Mouse (Mus musculus) kidney, embryonic 14.5 days (tissue): ENCODE measurements at regions not wholly inside any gene's neighbourhood (a gene's known extent, or its start where the extent isn't known, plus 50 kb on each side); places are given as distances from the start of the nearest gene placed in this dataset.

Experiments used
- ATAC-seq: fragments of 200-750 bp; cut with Nextera tagmentation; 2 replicates; pipeline ENCODE4 v1.8.0; 2017; ENCODE audit warnings: moderate number of reproducible peaks, mild to moderate bottlenecking, moderate TSS enrichment, moderate library complexity; ENCODE audit not compliant: low FRiP score, low TSS enrichment
- H3K27ac ChIP-seq: fragments of 300-500 bp; sonication (generic); 2 replicates; pipeline ENCODE4 v1.5.1; 2014; ENCODE audit warnings: low read depth, mild to moderate bottlenecking, low read length, moderate library complexity, mixed read lengths
- H3K27me3 ChIP-seq: fragments of 300-500 bp; sonication (generic); 2 replicates; pipeline ENCODE4 v1.6.1; 2014; ENCODE audit warnings: mild to moderate bottlenecking, low read length; ENCODE audit not compliant: control insufficient read depth, insufficient read depth
- H3K36me3 ChIP-seq: fragments of 300-500 bp; sonication (generic); 2 replicates; pipeline ENCODE4 v1.6.1; 2014; ENCODE audit warnings: low read length, mixed read lengths; ENCODE audit not compliant: control insufficient read depth, insufficient read depth
- H3K4me1 ChIP-seq: fragments of 300-500 bp; sonication (generic); 2 replicates; pipeline ENCODE4 v1.6.1; 2014; ENCODE audit warnings: low read length, mixed read lengths; ENCODE audit not compliant: control insufficient read depth, insufficient read depth
- H3K4me2 ChIP-seq: fragments of 300-500 bp; sonication (generic); replicated peaks from 2 replicates; pipeline ENCODE4 v1.6.1; 2014; ENCODE audit warnings: low read depth, mild to moderate bottlenecking, low read length
- H3K4me3 ChIP-seq: fragments of 300-500 bp; sonication (generic); 2 replicates; pipeline ENCODE4 v1.5.1; 2014; ENCODE audit warnings: mild to moderate bottlenecking, low read length
- H3K9ac ChIP-seq: fragments of 300-500 bp; sonication (generic); 2 replicates; pipeline ENCODE4 v1.6.1; 2014; ENCODE audit warnings: low read depth, mild to moderate bottlenecking, low read length, moderate library complexity
- H3K9me3 ChIP-seq: fragments of 300-500 bp; sonication (generic); 2 replicates; pipeline ENCODE4 v1.6.1; 2016; ENCODE audit warnings: low read length; ENCODE audit not compliant: control insufficient read depth
- WGBS: fragments of 180-500 bp; shearing (Covaris S2); extraction: QIAGEN DNeasy Blood & Tissue Kit; methylation state at CpG from one replicate; pipeline ENCODE4 v1.1.7; 2014; 5-methylcytosine and 5-hydroxymethylcytosine counted together

DNA sequence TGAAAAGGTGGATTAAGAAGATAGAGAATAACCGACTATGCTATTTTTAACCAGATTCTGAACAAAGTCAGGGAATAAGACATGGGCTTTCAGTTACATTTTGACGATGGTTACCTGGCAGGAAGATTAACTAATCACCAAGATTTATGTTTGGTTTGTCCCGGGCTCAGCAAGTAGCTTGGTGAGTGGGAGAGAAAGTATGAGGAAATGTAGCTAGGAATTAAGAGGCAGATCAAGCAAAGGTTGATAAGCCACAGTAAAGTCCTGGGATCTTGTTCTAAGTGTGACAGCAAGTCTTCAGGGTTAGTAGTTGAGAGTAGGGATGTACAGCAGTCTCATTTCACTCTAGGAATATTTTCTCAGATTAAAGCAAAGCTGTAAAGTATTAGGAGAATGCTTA lies 149.3 kb upstream of the Nr2f1 start:
- no peaks in the 10 kb centered on the region for H3K36me3 ChIP-seq
- no peaks in the 10 kb centered on the region for H3K9me3 ChIP-seq
- H3K4me1 ChIP-seq = no peaks in the 10 kb centered on the region
- no peak for ATAC-seq
- no peak overlapping the region for H3K27ac ChIP-seq
- no peak overlapping the region for H3K4me2 ChIP-seq
- H3K27me3 ChIP-seq = no peaks in the 10 kb centered on the region
- 30% methylated on average over 3 of the region's 3 CpGs for WGBS
- H3K9ac ChIP-seq = no peak overlapping the region
- H3K4me3 ChIP-seq = no peak overlapping the region

DNA sequence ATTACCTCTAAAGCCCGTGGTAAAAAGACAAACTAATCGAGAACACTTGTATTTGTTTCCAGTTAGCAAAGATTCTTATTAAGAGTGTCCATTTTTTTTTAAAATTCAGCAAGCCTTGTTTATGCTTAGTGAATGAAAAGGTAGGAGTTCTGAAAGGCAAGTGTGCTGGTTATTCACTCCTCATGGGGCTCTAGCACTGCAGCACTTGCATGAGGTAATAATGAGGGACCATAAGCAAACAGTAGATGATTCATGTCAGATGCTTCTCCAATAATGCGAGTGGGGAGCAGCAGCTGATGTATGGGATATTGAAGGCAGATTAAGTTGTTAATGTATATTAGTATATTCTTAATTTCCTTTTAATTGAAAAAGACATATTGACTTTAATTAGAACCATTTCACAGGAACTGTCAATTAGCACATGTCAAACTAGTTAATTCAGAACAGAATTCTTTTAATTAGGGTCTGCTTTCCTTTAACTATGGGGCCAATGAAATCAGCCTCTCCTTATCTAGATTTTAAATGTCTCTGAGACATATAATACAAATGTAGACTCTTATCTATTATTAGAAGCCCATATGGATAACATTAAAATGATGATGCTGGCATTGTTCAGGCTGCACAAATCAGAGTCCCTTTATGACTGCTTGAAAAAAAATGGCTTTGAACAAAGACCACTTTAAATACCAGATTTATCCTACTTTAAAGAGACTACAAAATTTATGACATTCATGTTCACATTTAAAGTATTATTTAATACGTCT lies 125.1 kb upstream of the Nr2f1 start:
- ATAC-seq = no peak
- Histone ChIP-seq H3K36me3 (no peaks in the 10 kb centered on the region), H3K27me3 (no peaks in the 10 kb centered on the region), H3K4me3 (no peak overlapping the region), H3K9ac (no peak overlapping the region), H3K27ac (no peak overlapping the region), H3K4me1 (no peaks in the 10 kb centered on the region), H3K4me2 (no peak overlapping the region), H3K9me3 (no peaks in the 10 kb centered on the region)
- WGBS = 83% methylated on average over 4 of the region's 4 CpGs

DNA sequence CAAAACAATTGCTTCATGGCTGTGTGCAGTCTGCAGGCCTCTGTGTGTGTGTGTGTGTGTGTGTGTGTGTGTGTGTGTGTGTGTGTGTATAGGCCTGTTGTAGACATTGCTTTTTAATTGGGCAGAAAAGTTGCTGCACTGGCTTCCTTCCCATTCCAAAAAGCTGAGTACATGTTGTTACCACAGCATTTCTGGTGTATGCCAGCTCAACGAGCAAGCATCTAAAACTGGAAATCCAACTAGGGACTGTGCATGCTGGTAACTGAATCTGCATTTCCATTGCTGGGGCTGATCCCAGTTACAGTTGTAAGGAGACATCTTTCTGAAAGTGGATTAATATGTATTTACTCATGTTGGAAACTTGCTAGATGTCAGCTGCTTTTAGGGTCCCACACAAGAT lies 123.6 kb upstream of the Nr2f1 start:
- 85% methylated on average over 1 of the region's 1 CpGs for WGBS

DNA sequence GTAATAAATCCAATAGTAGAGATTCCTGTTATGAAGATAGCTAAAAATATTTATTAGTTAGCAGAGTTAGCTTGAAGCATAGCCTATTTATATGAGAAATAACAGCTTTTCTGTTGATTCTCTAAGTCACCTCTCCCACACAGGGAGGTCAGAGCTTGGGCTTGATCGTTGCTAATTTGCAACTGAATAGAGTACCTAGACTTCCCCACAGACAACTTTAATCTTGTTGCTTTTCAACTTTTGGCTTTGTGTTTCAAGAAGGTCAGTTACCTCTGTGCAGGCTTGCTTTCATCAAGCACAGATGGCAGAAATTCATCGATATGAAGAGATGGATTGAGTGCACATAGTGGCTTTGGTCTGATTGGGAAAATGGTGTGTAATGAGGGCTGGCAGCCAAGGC lies 118.9 kb upstream of the Nr2f1 start:
- no peaks in the 10 kb centered on the region for H3K27me3 ChIP-seq
- no peak overlapping the region for H3K4me3 ChIP-seq
- WGBS = 87% methylated on average over 2 of the region's 2 CpGs
- H3K27ac ChIP-seq = no peak overlapping the region
- H3K9me3 ChIP-seq = no peaks in the 10 kb centered on the region
- ATAC-seq = no peak
- no peaks in the 10 kb centered on the region for H3K36me3 ChIP-seq
- no peak overlapping the region for H3K9ac ChIP-seq
- H3K4me2 ChIP-seq = no peak overlapping the region
- H3K4me1 ChIP-seq = no peaks in the 10 kb centered on the region

More for the DNA sequence above, 123.6 kb upstream of the Nr2f1 start:
- ATAC-seq = no peak
- Histone ChIP-seq H3K4me1 (no peaks in the 10 kb centered on the region), H3K27me3 (no peaks in the 10 kb centered on the region), H3K36me3 (no peaks in the 10 kb centered on the region), H3K27ac (no peak overlapping the region), H3K9ac (no peak overlapping the region), H3K4me3 (no peak overlapping the region), H3K9me3 (no peaks in the 10 kb centered on the region), H3K4me2 (no peak overlapping the region)

DNA sequence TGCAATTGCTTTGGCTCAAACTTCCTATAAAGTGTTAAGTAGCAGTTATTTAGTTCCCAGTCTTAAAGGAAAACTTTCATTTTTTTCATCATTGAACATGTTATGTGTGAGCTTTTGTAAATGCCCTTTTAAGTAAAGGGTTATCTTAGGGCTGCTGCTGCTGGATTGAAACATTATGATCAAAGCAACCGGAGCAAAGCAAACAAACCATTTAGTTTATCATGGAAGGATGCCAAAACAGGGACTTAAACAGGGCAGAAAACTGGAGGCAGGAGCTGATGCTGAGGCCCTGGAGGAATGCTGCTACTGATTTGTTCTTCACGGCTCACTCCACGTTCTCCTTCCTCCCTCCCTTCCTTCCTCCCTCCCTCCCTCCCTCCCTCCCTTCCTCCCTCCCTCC lies 111.3 kb upstream of the Nr2f1 start:
- no peaks in the 10 kb centered on the region for H3K9me3 ChIP-seq
- 38% methylated on average over 3 of the region's 3 CpGs for WGBS
- H3K27me3 ChIP-seq = no peaks in the 10 kb centered on the region
- no peak overlapping the region for H3K9ac ChIP-seq
- no peak overlapping the region for H3K4me2 ChIP-seq
- H3K4me3 ChIP-seq = no peak overlapping the region
- no peaks in the 10 kb centered on the region for H3K36me3 ChIP-seq
- no peak overlapping the region for H3K27ac ChIP-seq
- no peak for ATAC-seq
- no peaks in the 10 kb centered on the region for H3K4me1 ChIP-seq
